Mouse (Mus musculus): Measurements from ENCODE around the gene Sema4g. TPM values are rescaled to one million over a fixed set of nuclear protein-coding genes. Genes with fewer than 3 reads are reported as not detected.

Sema4g gene
- polyA plus RNA-seq, 1 experiment, result 92.2 TPM

DNA sequence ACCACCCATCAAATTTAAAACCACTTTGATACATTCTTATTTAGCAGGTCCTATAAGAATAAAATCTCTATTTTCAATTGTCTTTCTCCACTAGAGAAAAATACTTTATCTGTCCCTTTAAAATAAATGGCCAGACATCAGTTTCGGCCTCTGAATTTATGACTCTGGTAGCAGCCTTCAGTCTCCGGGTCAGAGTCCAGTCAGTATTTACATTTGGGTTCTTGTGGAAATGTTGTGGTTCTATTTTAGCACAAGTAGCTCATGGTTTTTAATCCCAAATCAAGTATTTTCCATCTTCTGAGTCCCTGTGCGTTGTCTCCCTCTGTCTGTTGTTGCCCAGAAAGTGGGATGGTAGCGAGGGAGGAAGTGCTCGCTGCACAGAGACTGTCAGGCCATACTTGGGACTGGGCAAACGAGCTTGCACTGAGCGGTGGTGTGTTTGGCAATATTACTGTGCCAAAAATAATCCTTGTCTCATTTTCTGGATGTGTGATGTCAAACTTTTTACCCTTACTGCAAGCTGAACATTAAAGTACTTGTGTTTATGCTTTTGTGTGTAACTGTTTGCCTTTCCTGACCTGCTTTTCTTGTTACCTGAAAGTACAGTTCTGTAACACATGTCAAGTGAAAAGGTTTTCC lies 6.3 kb upstream of the Sema4g start:
- WGBS, result 38% methylated on average over 7 of the region's 7 CpGs
- DNase-seq, result peak; percentile 30
- H3K36me3 ChIP-seq (ENCODE audit: control insufficient read depth, insufficient read depth, low read length), result peaks cover 8% of the 10 kb centered on the region; the same call in 1 of the 2 replicates
- peak overlapping the region; percentile 12; the same call in 1 of the 2 replicates for H3K27ac ChIP-seq (ENCODE audit: insufficient read depth, low read depth, low read length)
- no peak for TF ChIP-seq POLR2A (IDR thresholded peaks at IDR 0.05; ENCODE audit: low read depth, low read length)
- TF ChIP-seq CTCF (conservative IDR thresholded peaks at IDR 0.05; ENCODE audit: insufficient read depth, insufficient read length, low read depth, low read length), result no peak
- peaks cover 9% of the 10 kb centered on the region for H3K4me1 ChIP-seq (ENCODE audit: control insufficient read depth, insufficient read depth, low read length)
- no peak overlapping the region for H3K4me3 ChIP-seq (ENCODE audit: insufficient read depth, low read depth, low read length)
- no peaks in the 10 kb centered on the region for H3K27me3 ChIP-seq (replicated peaks; ENCODE audit: control insufficient read depth, insufficient read depth, low read length)

DNA sequence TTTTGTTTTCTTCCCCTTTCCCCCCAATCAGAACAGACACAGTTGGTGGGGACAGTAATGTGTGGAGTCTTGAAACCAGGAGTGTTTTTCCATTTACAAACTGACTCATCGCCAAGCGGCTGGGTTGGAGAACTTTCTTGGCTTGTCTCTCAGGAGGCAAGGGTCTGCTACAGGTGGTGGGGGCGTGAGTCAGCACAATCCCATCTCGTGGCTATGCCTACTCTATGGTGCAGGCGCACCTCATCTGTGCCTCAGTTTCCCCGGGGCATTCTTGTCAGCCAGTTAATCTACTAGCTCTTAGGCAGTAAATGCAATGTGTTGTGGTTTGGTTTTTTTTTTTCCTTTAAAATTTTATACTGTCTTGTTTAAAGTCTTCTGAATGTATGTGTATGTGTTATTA lies 5.5 kb upstream of the Sema4g start:
- 87% methylated on average over 6 of the region's 6 CpGs for WGBS
- Histone ChIP-seq H3K27me3 (replicated peaks; ENCODE audit: control insufficient read depth, insufficient read depth, low read length) (no peaks in the 10 kb centered on the region), H3K36me3 (ENCODE audit: control insufficient read depth, insufficient read depth, low read length) (peaks cover 3% of the 10 kb centered on the region; the same call in 1 of the 2 replicates), H3K27ac (ENCODE audit: insufficient read depth, low read depth, low read length) (no peak overlapping the region), H3K4me3 (ENCODE audit: insufficient read depth, low read depth, low read length) (no peak overlapping the region), H3K4me1 (ENCODE audit: control insufficient read depth, insufficient read depth, low read length) (peaks cover 9% of the 10 kb centered on the region)
- no peak for DNase-seq
- no peak for TF ChIP-seq POLR2A (IDR thresholded peaks at IDR 0.05; ENCODE audit: low read depth, low read length)
- TF ChIP-seq CTCF (conservative IDR thresholded peaks at IDR 0.05; ENCODE audit: insufficient read depth, insufficient read length, low read depth, low read length), result no peak

DNA sequence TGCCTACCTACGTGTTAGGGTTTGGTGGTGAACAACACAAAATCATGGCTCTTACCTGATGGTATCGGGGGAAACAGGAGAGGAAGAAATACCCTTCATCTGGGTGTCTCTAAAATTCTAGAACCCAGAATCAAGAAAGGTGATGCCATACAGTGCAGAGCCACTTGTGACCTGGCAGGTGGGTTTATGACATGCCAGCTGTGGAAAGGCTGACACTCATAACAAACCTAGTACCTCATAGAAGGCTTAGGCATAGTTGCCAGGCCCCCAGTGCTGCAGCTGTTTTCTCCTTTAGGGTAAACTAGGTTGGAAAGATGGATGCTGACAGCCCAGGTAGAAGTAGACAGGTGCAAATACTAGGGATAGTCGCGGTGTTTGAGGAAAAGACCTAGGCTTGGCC lies 4.5 kb upstream of the Sema4g start:
- no peak for DNase-seq
- peaks cover 9% of the 10 kb centered on the region for H3K4me1 ChIP-seq (ENCODE audit: control insufficient read depth, insufficient read depth, low read length)
- 94% methylated on average over 4 of the region's 4 CpGs for WGBS

DNA sequence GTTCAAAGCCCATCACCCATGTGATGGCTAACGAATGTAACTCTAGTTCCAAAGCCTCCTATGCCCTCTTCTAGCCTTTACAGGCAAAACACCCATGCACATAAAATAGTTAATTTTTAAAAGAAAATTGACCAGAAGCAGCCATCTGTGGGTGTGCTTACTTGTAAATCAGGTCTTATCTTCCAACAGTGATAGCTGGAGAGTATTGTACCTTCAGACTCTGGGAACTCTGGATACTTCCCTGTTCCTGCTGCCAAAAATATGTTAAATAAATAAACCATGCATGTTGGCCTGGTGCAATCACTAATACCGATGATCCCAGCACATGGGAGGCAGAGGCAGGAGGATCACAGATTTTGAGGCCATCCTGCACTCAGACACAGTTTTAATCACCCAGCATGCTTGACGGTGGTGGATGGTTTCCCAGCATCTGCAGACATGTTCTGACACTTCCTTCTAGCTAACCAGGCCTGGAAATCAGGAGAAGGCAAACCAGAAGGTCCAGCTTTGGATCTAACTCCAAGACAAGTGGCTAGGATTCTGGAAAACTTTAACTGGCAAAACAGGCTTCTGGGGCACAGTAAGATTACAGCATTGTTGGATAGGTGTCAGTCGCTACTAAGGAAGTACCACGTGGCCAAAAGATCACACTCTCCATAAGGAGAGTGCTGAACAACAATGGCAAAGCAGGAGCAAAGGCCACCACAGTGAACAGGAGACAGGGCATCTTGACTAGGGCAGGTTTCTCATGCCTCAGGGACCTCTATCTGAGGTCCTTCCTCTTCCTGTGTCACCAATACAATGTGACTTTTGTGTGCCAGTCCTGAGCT lies 3.5 kb upstream of the Sema4g start:
- TF ChIP-seq CTCF (conservative IDR thresholded peaks at IDR 0.05; ENCODE audit: insufficient read depth, insufficient read length, low read depth, low read length), result no peak
- WGBS, result 26% methylated on average over 5 of the region's 5 CpGs

More for the DNA sequence above, 4.5 kb upstream of the Sema4g start:
- Histone ChIP-seq H3K4me3 (ENCODE audit: insufficient read depth, low read depth, low read length) (no peak overlapping the region), H3K27me3 (replicated peaks; ENCODE audit: control insufficient read depth, insufficient read depth, low read length) (no peaks in the 10 kb centered on the region), H3K27ac (ENCODE audit: insufficient read depth, low read depth, low read length) (no peak overlapping the region), H3K36me3 (ENCODE audit: control insufficient read depth, insufficient read depth, low read length) (peaks cover 2% of the 10 kb centered on the region; the same call in 1 of the 2 replicates)
- TF ChIP-seq CTCF (conservative IDR thresholded peaks at IDR 0.05; ENCODE audit: insufficient read depth, insufficient read length, low read depth, low read length) (no peak), POLR2A (IDR thresholded peaks at IDR 0.05; ENCODE audit: low read depth, low read length) (no peak)

DNA sequence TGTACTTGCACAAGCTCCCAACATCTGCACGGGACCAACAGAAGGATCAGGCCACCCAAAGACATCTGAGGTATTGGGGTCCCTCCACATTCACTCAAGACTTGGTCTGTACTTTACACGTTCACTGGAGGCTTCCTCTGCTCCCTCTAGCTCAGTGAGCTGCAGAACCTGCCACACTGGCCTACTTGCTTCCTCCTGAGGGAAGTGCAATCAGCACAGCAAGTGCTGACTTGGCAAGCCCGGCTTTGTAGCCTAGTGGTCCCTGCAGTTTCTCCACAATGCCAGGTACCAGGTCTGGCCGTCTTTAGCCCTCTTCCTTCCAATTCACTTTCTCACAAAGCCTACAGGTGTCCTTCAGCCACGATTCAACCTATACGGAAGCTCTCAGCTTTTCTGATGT lies 1.9 kb upstream of the Sema4g start:
- no peak overlapping the region for H3K4me3 ChIP-seq (ENCODE audit: insufficient read depth, low read depth, low read length)
- no peak for DNase-seq
- no peak for TF ChIP-seq CTCF (conservative IDR thresholded peaks at IDR 0.05; ENCODE audit: insufficient read depth, insufficient read length, low read depth, low read length)
- no peak for TF ChIP-seq POLR2A (IDR thresholded peaks at IDR 0.05; ENCODE audit: low read depth, low read length)
- H3K36me3 ChIP-seq (ENCODE audit: control insufficient read depth, insufficient read depth, low read length), result no peaks in the 10 kb centered on the region; the same call in 1 of the 2 replicates
- H3K27ac ChIP-seq (ENCODE audit: insufficient read depth, low read depth, low read length), result no peak overlapping the region
- H3K27me3 ChIP-seq (replicated peaks; ENCODE audit: control insufficient read depth, insufficient read depth, low read length), result no peaks in the 10 kb centered on the region
- 77% methylated on average over 6 of the region's 6 CpGs for WGBS
- peaks cover 23% of the 10 kb centered on the region for H3K4me1 ChIP-seq (ENCODE audit: control insufficient read depth, insufficient read depth, low read length)

More for the DNA sequence above, 3.5 kb upstream of the Sema4g start:
- peaks cover 2% of the 10 kb centered on the region; the same call in 1 of the 2 replicates for H3K36me3 ChIP-seq (ENCODE audit: control insufficient read depth, insufficient read depth, low read length)
- H3K27ac ChIP-seq (ENCODE audit: insufficient read depth, low read depth, low read length), result no peak overlapping the region; the same call in 1 of the 2 replicates
- H3K4me1 ChIP-seq (ENCODE audit: control insufficient read depth, insufficient read depth, low read length), result peaks cover 13% of the 10 kb centered on the region
- no peaks in the 10 kb centered on the region for H3K27me3 ChIP-seq (replicated peaks; ENCODE audit: control insufficient read depth, insufficient read depth, low read length)
- no peak overlapping the region for H3K4me3 ChIP-seq (ENCODE audit: insufficient read depth, low read depth, low read length)
- peak; percentile 73 for DNase-seq

DNA sequence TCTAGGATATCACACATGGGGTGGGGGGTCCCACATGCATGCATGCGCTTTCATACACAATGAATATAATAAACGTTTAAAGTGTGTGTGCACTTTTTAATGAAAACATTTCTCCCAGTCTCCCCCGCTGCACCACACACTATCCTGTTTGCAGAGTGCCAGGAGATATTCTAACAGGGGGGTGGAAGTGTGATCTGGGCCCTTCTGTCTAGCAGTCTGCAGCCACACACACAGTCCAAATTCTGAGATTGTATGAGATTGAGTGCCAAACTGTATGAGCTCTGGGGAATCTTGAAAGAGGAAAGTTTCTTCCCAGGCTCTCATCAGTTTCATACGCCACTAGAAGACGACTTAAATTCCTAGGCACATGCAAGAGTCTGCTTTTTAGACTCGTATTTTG lies 1.1 kb upstream of the Sema4g start:
- no peaks in the 10 kb centered on the region for H3K27me3 ChIP-seq (replicated peaks; ENCODE audit: control insufficient read depth, insufficient read depth, low read length)
- H3K4me1 ChIP-seq (ENCODE audit: control insufficient read depth, insufficient read depth, low read length), result peaks cover 23% of the 10 kb centered on the region
- H3K4me3 ChIP-seq (ENCODE audit: insufficient read depth, low read depth, low read length), result no peak overlapping the region
- no peaks in the 10 kb centered on the region for H3K36me3 ChIP-seq (ENCODE audit: control insufficient read depth, insufficient read depth, low read length)
- H3K27ac ChIP-seq (ENCODE audit: insufficient read depth, low read depth, low read length), result no peak overlapping the region
- TF ChIP-seq POLR2A (IDR thresholded peaks at IDR 0.05; ENCODE audit: low read depth, low read length), result no peak
- no peak for TF ChIP-seq CTCF (conservative IDR thresholded peaks at IDR 0.05; ENCODE audit: insufficient read depth, insufficient read length, low read depth, low read length)
- DNase-seq, result no peak
- WGBS, result 76% methylated on average over 6 of the region's 6 CpGs

DNA sequence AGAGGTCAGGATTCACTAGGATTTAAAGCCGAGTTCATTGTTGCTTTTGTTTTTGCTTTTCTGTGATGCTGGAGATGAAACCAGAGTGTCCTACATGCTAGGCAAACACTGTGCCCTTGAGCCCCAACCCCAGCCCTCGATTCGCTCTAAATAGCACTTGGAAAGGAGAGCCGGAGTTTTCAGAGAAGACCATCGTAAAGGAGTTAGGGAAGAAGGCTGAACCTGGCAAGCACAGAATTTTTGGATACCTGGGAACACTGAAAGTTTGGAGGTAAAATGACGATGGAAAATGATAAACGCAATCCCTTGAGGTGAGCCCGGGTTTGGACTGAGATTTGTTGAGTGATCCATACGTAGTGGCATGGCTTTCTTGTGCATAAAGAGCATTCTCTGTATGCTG lies 580 bp upstream of the Sema4g start:
- no peak overlapping the region for H3K4me3 ChIP-seq (ENCODE audit: insufficient read depth, low read depth, low read length)
- no peaks in the 10 kb centered on the region for H3K36me3 ChIP-seq (ENCODE audit: control insufficient read depth, insufficient read depth, low read length)
- TF ChIP-seq CTCF (conservative IDR thresholded peaks at IDR 0.05; ENCODE audit: insufficient read depth, insufficient read length, low read depth, low read length) (no peak), POLR2A (IDR thresholded peaks at IDR 0.05; ENCODE audit: low read depth, low read length) (no peak)
- WGBS, result 50% methylated on average over 9 of the region's 9 CpGs
- no peak for DNase-seq
- no peak overlapping the region for H3K27ac ChIP-seq (ENCODE audit: insufficient read depth, low read depth, low read length)
- no peaks in the 10 kb centered on the region for H3K27me3 ChIP-seq (replicated peaks; ENCODE audit: control insufficient read depth, insufficient read depth, low read length)
- H3K4me1 ChIP-seq (ENCODE audit: control insufficient read depth, insufficient read depth, low read length), result peaks cover 23% of the 10 kb centered on the region

Measured in kidney, adult 2 months (tissue).